Mouse (Mus musculus) small intestine, adult 2 months (tissue): ENCODE measurements around the gene Ctf2. TPM values are rescaled to one million over a fixed set of nuclear protein-coding genes. Genes with fewer than 3 reads are reported as not detected.
"Not testable (repeated sequence)": the region's sequence is repeated elsewhere in the genome, so short reads cannot be mapped to it uniquely, and the experiment has no call there.

Source experiments
- H3K27ac ChIP-seq: fragments of 200-500 bp; 2 replicates; pipeline ENCODE4 v1.5.1; 2012; ENCODE audit warnings: low read depth, low read length, control low read depth, inconsistent platforms; ENCODE audit not compliant: insufficient read depth
- H3K27me3 ChIP-seq: fragments of 200-500 bp; 2 replicates; pipeline ENCODE4 v1.6.1; 2012; ENCODE audit warnings: mild to moderate bottlenecking, moderate library complexity, low read length, inconsistent platforms; ENCODE audit not compliant: control insufficient read depth, insufficient read depth
- H3K36me3 ChIP-seq: fragments of 200-500 bp; 2 replicates; pipeline ENCODE4 v1.6.1; 2012; ENCODE audit warnings: mild to moderate bottlenecking, low read length, control low read depth, inconsistent platforms; ENCODE audit not compliant: control insufficient read depth, insufficient read depth
- H3K4me1 ChIP-seq: fragments of 200-500 bp; 2 replicates; pipeline ENCODE4 v1.6.1; 2012; ENCODE audit warnings: low read length, inconsistent platforms, mixed read lengths; ENCODE audit not compliant: control insufficient read depth, insufficient read depth, insufficient read length
- H3K4me3 ChIP-seq: fragments of 200-500 bp; 2 replicates; pipeline ENCODE4 v1.5.1; 2012; ENCODE audit warnings: low read depth, mild to moderate bottlenecking, control low read depth, inconsistent platforms, low read length, moderate library complexity
- CTCF ChIP-seq: fragments of 200-500 bp; IDR thresholded peaks from 2 replicates; pipeline ENCODE4 v1.5.1; 2012; ENCODE audit warnings: low read depth, mild to moderate bottlenecking, control low read depth, inconsistent platforms, low read length, moderate library complexity, mixed read lengths; ENCODE audit not compliant: insufficient replicate concordance, insufficient read length; ENCODE audit errors: extremely low read depth
- POLR2A ChIP-seq: fragments of 200-500 bp; IDR thresholded peaks from 2 replicates; pipeline ENCODE4 v1.6.1; 2012; ENCODE audit warnings: low read depth, mild to moderate bottlenecking, control low read depth, inconsistent platforms, low read length, moderate library complexity
- WGBS: fragments of 180-500 bp; shearing (Covaris S2); methylation state at CpG from one replicate; pipeline ENCODE4 v1.1.7; 2018; 5-methylcytosine and 5-hydroxymethylcytosine counted together
- polyA plus RNA-seq: library from polyadenylated mRNA; depleted of rRNA; stranded (reverse); fragments of >200 nt; gene quantifications from 2 replicates; pipeline ENCODE4 v1.2.3, GENCODE M21; 2012

Ctf2 gene
- polyA plus RNA-seq, 1 experiment = not detected

DNA sequence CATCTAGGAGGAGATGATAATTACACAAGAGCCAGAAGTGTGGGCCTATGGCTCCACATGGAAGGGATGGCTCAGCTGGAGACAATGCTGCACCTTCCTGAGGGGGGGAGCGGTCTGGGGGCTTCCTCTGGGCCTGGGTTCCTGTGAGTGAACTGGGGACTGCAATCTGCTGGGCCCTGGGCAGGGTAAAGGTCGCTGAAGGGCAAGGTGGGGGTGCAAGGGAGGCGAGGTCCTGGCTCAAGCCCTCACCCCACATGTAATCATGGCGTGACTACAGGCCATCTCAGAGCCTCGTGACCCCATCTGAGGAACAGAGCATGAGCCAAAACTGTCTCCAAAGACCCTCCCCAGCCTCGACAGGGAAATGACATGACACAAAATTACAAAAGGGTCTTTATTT lies 27.4 kb downstream of the Ctf2 start:
- WGBS = 86% methylated on average over 6 of the region's 6 CpGs
- no peaks in the 10 kb centered on the region for H3K27me3 ChIP-seq
- H3K4me1 ChIP-seq = peaks cover 7% of the 10 kb centered on the region
- H3K4me3 ChIP-seq = no peak overlapping the region
- TF ChIP-seq CTCF (no peak), POLR2A (no peak)
- peaks cover 6% of the 10 kb centered on the region; the same call in 1 of the 2 replicates for H3K36me3 ChIP-seq
- no peak overlapping the region for H3K27ac ChIP-seq

DNA sequence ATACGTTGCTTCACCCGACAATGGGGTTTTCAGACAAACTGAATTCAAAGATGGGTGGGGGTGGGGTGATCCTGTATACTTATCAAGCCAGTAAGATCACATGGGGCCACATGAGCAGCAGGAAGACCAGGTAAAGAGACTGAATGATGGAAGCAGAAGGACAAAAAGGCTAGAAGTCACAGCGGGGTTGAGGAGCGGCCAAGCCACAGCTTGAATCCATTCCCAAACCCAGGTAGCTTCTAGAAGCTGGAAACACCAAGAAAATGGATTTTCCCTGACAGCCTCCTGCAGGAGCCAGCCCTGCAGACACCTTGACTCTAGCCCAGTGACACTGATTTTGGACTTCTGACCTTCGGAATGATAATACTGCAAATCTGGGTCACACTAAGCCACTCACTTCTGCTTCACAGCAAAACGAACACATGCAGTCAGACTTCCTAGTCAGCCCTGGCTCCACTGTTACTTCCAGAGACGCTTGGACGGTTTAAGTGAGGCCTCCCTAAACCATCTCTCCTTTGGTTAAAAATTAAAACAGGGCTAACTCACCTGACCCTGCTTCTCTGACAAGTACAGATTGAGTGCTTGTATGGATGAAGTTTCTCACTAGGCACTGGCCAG lies 28.3 kb downstream of the Ctf2 start:
- peaks cover 7% of the 10 kb centered on the region for H3K4me1 ChIP-seq
- H3K4me3 ChIP-seq = no peak overlapping the region
- TF ChIP-seq CTCF (no peak), POLR2A (no peak)
- WGBS = 87% methylated on average over 8 of the region's 8 CpGs
- no peaks in the 10 kb centered on the region for H3K27me3 ChIP-seq
- peaks cover 6% of the 10 kb centered on the region; the same call in 1 of the 2 replicates for H3K36me3 ChIP-seq
- no peak overlapping the region for H3K27ac ChIP-seq

DNA sequence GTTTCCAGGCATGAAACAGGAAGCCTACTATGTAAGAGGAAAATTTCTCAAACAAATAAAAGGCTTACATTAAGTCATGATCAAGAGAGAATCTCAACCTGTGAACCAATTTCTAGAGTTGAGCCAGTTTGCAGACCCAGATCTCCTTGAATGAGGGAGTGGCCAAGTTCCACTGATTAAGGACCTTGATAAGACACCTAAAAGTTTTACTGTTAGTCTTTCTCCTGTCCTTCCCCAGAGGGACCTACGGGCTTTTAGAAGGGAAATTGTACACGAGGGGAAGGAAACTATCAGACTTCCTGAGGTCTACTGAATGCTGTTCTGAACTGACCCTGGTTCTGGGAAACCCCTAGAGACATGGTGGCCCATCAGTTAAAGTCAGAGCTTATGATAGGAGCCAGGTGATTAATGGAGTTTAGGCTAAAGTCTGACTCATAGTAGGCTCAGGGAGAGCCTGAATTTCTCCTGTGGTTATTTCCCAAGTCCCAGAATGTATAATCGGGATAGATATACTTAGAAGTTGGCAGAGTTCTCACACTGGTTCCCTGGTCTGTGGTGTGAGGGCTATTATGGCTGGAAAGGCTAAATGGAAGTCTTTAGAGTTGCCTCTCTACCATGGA lies 31.1 kb downstream of the Ctf2 start:
- no peak for TF ChIP-seq POLR2A
- no peak for TF ChIP-seq CTCF
- Histone ChIP-seq H3K4me1 (no peaks in the 10 kb centered on the region), H3K36me3 (peaks cover 6% of the 10 kb centered on the region; the same call in 1 of the 2 replicates), H3K4me3 (no peak overlapping the region), H3K27ac (no peak overlapping the region), H3K27me3 (no peaks in the 10 kb centered on the region)
- WGBS = 61% methylated on average over 3 of the region's 3 CpGs

DNA sequence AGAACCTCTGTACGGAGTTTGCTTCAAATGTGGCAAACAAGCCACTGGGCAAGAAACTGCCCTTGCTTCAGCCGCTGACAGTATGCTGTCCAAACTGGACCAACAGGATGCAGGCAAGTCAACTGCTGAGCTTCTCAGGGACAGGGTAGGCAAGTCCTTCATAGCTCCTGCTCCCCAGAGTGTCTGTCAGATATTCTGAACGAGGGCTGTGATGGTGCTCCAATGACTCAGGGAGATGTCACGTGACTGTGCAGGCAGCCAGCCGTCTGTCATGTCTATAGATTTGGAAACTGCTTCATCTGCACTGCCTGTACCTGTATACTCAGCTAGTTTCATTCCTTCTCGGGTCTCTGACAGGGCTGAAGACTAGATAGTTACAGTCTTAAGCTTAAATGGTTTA lies 33.0 kb downstream of the Ctf2 start:
- no peak overlapping the region for H3K27ac ChIP-seq
- H3K27me3 ChIP-seq = no peaks in the 10 kb centered on the region
- TF ChIP-seq CTCF = no peak
- TF ChIP-seq POLR2A = no peak
- H3K4me3 ChIP-seq = no peak overlapping the region
- 86% methylated on average over 6 of the region's 6 CpGs for WGBS
- no peaks in the 10 kb centered on the region for H3K4me1 ChIP-seq
- H3K36me3 ChIP-seq = no peaks in the 10 kb centered on the region; the same call in 1 of the 2 replicates

DNA sequence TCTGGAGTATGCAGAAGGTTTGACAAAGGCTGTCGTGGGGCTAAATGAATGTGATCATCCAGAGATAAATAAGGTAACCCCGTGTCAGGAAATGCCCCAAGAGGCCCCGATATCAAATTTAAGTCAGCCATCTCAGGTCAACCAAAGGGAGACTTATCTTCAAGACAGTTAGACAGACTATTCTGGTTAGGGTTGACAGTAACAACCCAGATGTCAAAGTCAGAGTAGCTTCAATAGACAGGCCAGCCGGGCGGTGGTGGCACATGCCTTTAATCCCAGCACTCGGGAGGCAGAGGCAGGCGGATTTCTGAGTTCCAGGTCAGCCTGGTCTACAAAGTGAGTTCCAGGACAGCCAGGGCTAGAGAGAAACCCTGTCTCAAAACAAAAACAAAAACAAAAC lies 38.2 kb downstream of the Ctf2 start:
- not testable (repeated sequence) for H3K27me3 ChIP-seq, H3K4me3 ChIP-seq, H3K36me3 ChIP-seq, H3K27ac ChIP-seq, H3K4me1 ChIP-seq
- WGBS = 90% methylated on average over 7 of the region's 7 CpGs

DNA sequence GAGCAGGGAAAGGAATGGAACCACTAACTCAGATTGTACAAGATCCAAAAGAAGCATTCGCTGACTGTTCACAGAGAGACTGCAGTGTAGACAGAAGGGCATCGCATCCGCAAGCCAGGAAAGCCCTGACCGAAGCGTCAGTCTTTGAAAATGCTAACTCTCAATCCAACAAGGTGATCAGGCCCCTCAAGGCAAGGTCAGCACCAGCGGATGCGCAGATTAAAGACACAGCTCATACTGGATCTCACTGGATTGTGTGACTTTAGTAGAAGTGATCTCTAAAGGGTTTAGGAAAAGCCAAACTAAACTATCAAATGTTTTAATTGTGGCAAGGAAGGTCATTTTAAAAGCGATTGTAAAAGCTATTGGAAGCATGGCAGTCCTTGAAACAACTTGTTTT lies 38.7 kb downstream of the Ctf2 start:
- TF ChIP-seq CTCF (no peak), POLR2A (no peak)
- WGBS = 97% methylated on average over 8 of the region's 8 CpGs
- Histone ChIP-seq H3K4me1 (peaks cover 4% of the 10 kb centered on the region; the same call in 1 of the 2 replicates), H3K27ac (no peak overlapping the region), H3K4me3 (no peak overlapping the region), H3K27me3 (no peaks in the 10 kb centered on the region), H3K36me3 (no peaks in the 10 kb centered on the region)

DNA sequence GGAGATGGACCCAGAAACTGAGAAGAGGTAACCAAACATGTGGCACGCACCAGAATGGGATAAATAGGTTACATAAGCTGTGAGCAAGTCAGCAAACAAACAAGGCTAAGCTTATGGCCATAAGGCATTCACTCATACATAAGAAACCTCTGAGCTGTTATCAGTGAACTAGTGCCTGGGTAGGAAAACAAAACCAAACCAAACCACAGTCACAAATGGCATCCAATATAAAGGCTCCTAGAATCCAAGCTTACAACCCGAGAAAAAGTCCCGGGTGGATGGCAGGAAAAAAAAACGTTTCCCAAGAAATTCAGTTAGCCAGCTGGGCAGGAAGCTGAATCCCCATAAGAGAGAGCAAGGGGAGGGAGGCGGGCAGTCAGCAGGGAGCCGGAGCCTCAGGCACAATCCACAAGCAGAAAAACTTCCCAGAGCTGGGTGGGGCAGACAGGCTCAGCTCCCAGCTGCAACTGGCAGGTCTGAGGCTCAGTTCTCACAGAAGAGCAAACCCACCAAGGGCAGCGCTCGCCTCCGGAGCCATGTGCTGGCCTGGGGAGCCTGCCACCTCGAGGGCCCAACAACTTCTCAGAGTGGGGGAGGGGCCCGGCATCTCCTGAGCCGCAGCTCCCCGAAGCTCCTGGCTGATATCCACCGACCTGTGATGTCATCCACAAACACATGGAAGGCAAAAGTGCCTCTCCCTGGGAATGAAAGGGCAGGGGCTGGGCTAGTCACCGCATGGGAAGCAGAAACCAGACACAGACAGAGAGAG lies 40.6 kb downstream of the Ctf2 start:
- H3K27ac ChIP-seq = peak overlapping the region; percentile 67
- H3K36me3 ChIP-seq = no peaks in the 10 kb centered on the region
- no peaks in the 10 kb centered on the region for H3K27me3 ChIP-seq
- H3K4me3 ChIP-seq = peak overlapping the region; percentile 50
- 0 out of 2 replicates have a peak, but pooled peaks have one; percentile 0 for TF ChIP-seq CTCF
- TF ChIP-seq POLR2A = no peak
- peaks cover 9% of the 10 kb centered on the region for H3K4me1 ChIP-seq
- 14% methylated on average over 15 of the region's 15 CpGs for WGBS
